Mouse (Mus musculus) heart, adult 10 weeks (tissue): ENCODE data around the gene Mettl24. TPM values are rescaled to one million over a fixed set of nuclear protein-coding genes. Genes with fewer than 3 reads are reported as not detected.

Experiments used
- polyA plus RNA-seq: library from polyadenylated mRNA; stranded (reverse); fragments of 350-450 nt; fragmentation: Illumina TruSeq; extraction: RNeasy Lipid Tissue Mini Kit (QIAGEN cat#74804); gene quantifications from one replicate; pipeline ENCODE4 v1.2.3, GENCODE M21; 2014; ENCODE audit warnings: low read depth, low replicate concordance

The Mettl24 gene
- polyA plus RNA-seq = 0.89 TPM

DNA sequence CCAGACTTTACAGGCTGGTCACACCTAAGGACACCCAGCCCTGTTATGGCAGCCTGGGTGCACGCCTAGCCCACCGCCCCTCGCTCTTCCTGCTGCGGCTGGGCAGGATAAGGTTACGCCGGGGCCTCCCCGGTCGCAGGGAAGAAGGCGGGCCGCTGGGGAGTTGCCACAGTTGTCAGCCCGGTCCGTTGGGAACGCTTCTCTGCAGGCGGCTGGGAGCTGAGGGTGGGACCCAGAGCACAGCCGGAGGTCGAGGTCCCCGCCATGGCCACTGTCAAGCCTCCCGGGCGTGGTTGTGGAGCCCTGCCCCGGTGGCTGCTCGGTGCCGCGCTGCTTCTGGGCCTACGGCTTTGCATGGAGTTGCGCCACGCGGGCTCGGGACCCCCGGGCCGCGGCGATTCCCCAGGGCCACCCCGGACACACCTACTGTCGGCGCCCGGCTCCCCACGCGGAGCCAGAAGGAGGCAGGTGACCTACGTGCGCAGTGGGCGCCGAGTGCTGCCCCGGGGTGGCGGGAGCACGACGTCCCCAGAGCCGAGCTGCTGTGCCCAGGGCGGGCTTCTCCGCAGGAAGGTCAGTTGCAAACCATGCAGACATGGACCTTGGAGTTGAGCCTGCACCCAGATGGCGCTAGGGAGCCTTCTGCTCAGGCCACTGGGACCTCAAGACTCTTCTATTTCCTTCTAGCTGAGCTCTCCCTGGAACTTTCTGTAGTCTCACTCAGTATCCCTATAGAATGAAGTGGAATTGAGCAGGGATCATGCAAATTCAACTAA lies at the start of gene Mettl24:
TSS of gene Mettl24 (plus strand) at position 191 of the 776 bp plus-strand sequence.

Other genes with a start within 250 kb of the Mettl24 start
- not detected for gene Slc22a16, start 112.9 kb upstream of the Mettl24 start, polyA plus RNA-seq
- 42.9 TPM for gene Ddo, start 53.3 kb upstream of the Mettl24 start, polyA plus RNA-seq
- 19.6 TPM for gene Cdc40, start 200.0 kb downstream of the Mettl24 start, polyA plus RNA-seq
- 0.34 TPM for gene Wasf1, start 200.2 kb downstream of the Mettl24 start, polyA plus RNA-seq